Mouse (Mus musculus): ENCODE measurements around the gene Tinagl1. TPM values are rescaled to one million over a fixed set of nuclear protein-coding genes. Genes with fewer than 3 reads are reported as not detected.

Gene Tinagl1
- polyA plus RNA-seq, 1 experiment from 2014 or later, result 506 TPM

- in situ Hi-C loops (cut with MboI; ENCODE audit: low pct_unique_long_range_greater_than_20kb), result no loop called here
- POLR2A ChIA-PET, result no interaction called here
- no peak for TF ChIP-seq CTCF (IDR thresholded peaks at IDR 0.05)
These were observed 49.0 kb downstream of the Tinagl1 start for GRCm38 (mm10) chr4:130125935-130126334.

GRCm38 (mm10) chr4:130125164-130125563, 49.8 kb downstream of the Tinagl1 start:
- ATAC-seq (no peak), DNase-seq (ENCODE audit: low read depth, low spot score) (no peak)
- in situ Hi-C loops (cut with MboI; ENCODE audit: low pct_unique_long_range_greater_than_20kb), result no loop called here
- no peak for TF ChIP-seq CTCF (IDR thresholded peaks at IDR 0.05)
- POLR2A ChIA-PET, result no interaction called here
- no peaks in the 10 kb centered on the region for H3K27me3 ChIP-seq
- CTCF ChIA-PET, result no interaction called here

More at GRCm38 (mm10) chr4:130125935-130126334, 49.0 kb downstream of the Tinagl1 start:
- CTCF ChIA-PET, result no interaction called here
- no peak for ATAC-seq
- DNase-seq (ENCODE audit: low read depth, low spot score), result no peak
- no peaks in the 10 kb centered on the region for H3K27me3 ChIP-seq

GRCm38 (mm10) chr4:130124110-130124509, 50.8 kb downstream of the Tinagl1 start:
- ATAC-seq, result no peak

GRCm38 (mm10) chr4:130123020-130123419, 51.9 kb downstream of the Tinagl1 start:
- ChIA-PET CTCF (no interaction called here), POLR2A (interaction anchor here (0.7 kb wide), 1 partner anchor 14 kb away, joined by 3 read pairs; no protein-coding TSS in a partner anchor)
- TF ChIP-seq CTCF (IDR thresholded peaks at IDR 0.05), result no peak
- ATAC-seq (no peak), DNase-seq (ENCODE audit: low read depth, low spot score) (no peak)
- in situ Hi-C loops (cut with MboI; ENCODE audit: low pct_unique_long_range_greater_than_20kb), result no loop called here
- H3K27me3 ChIP-seq, result no peaks in the 10 kb centered on the region

More at GRCm38 (mm10) chr4:130124110-130124509, 50.8 kb downstream of the Tinagl1 start:
- no peak for DNase-seq (ENCODE audit: low read depth, low spot score)
- H3K27me3 ChIP-seq, result no peaks in the 10 kb centered on the region
- ChIA-PET CTCF (no interaction called here), POLR2A (no interaction called here)
- in situ Hi-C loops (cut with MboI; ENCODE audit: low pct_unique_long_range_greater_than_20kb), result no loop called here
- no peak for TF ChIP-seq CTCF (IDR thresholded peaks at IDR 0.05)

GRCm38 (mm10) chr4:130121560-130121959, 53.4 kb downstream of the Tinagl1 start:
- POLR2A ChIA-PET, result no interaction called here
- no peak for TF ChIP-seq CTCF (IDR thresholded peaks at IDR 0.05)
- ATAC-seq (no peak), DNase-seq (ENCODE audit: low read depth, low spot score) (no peak)
- H3K27me3 ChIP-seq, result no peaks in the 10 kb centered on the region
- in situ Hi-C loops (cut with MboI; ENCODE audit: low pct_unique_long_range_greater_than_20kb), result no loop called here
- CTCF ChIA-PET, result interaction anchor here (1.1 to 1.7 kb wide), 4 partner anchors 9 to 67 kb away, joined by 5 to 6 read pairs (median 6); no protein-coding TSS in a partner anchor

- CTCF ChIA-PET, result interaction anchor here (1.1 kb wide), 1 partner anchor 8 kb away, joined by 5 read pairs; no protein-coding TSS in a partner anchor
- no peaks in the 10 kb centered on the region for H3K27me3 ChIP-seq
- ATAC-seq, result no peak
- no peak for DNase-seq (ENCODE audit: low read depth, low spot score)
- in situ Hi-C loops (cut with MboI; ENCODE audit: low pct_unique_long_range_greater_than_20kb), result no loop called here
- POLR2A ChIA-PET, result no interaction called here
- TF ChIP-seq CTCF (IDR thresholded peaks at IDR 0.05), result no peak
These were observed 54.2 kb downstream of the Tinagl1 start for GRCm38 (mm10) chr4:130120752-130121151.

Other genes with a start within 250 kb of the Tinagl1 start
- gene Spocd1, start 245.9 kb downstream of the Tinagl1 start, polyA plus RNA-seq (2021), result 0.03 TPM
- gene Adgrb2, start 190.3 kb downstream of the Tinagl1 start, polyA plus RNA-seq (2021), result 3.4 TPM
- gene Col16a1, start 127.3 kb downstream of the Tinagl1 start, polyA plus RNA-seq (2021), result 0.67 TPM
- gene Pef1, start 72.6 kb downstream of the Tinagl1 start, polyA plus RNA-seq (2021), result 63.2 TPM
- gene Hcrtr1, start 35.8 kb downstream of the Tinagl1 start, polyA plus RNA-seq (2021), result 0.23 TPM
- gene Gm853, start 47.3 kb upstream of the Tinagl1 start, polyA plus RNA-seq (2021), result 0.03 TPM
- 77.5 TPM for gene Serinc2, start 104.1 kb upstream of the Tinagl1 start, polyA plus RNA-seq (2021)
- gene Fabp3, start 133.5 kb upstream of the Tinagl1 start, polyA plus RNA-seq (2021), result 0.23 TPM
- gene Gm10570, start 133.6 kb upstream of the Tinagl1 start, polyA plus RNA-seq (2021), result not detected
- gene Zcchc17, start 184.8 kb upstream of the Tinagl1 start, polyA plus RNA-seq (2021), result 16.8 TPM
- gene Snrnp40, start 185.0 kb upstream of the Tinagl1 start, polyA plus RNA-seq (2021), result 26.6 TPM